Mouse (Mus musculus) left cerebral cortex, adult 8-10 months (tissue): ENCODE results near the gene Ube2dnl2. TPM values are rescaled to one million over a fixed set of nuclear protein-coding genes. Genes with fewer than 3 reads are reported as not detected.

ENCODE experiments used
- DNase-seq, 2 experiments: peaks; one replicate each; pipeline ENCODE4 v3.0.0; 2022; ENCODE audit warnings: low spot score in 2 of 2
- total RNA-seq, 4 experiments: library from RNA; stranded (reverse); gene quantifications; 2 replicates each; pipeline ENCODE4 v1.2.4; 2022

Ube2dnl2 gene
- total RNA-seq, result not detected

GRCm38 (mm10) chrX:114907282-114907681 is at the start of gene Ube2dnl2:
TSS of gene Ube2dnl2 (plus strand) at chrX:114907582.
- DNase-seq, result no peak

- DNase-seq, result no peak
These were observed 11.9 kb upstream of the Ube2dnl2 start for GRCm38 (mm10) chrX:114895489-114895888.

GRCm38 (mm10) chrX:114897506-114897905 is 9.9 kb upstream of the Ube2dnl2 start:
- DNase-seq, result no peak

- DNase-seq, result no peak
These were observed 4.0 kb upstream of the Ube2dnl2 start for GRCm38 (mm10) chrX:114903391-114903790.

- no peak for DNase-seq
These were observed 2.7 kb upstream of the Ube2dnl2 start, which contains the start of gene Ube2dnl1 for GRCm38 (mm10) chrX:114904712-114905111. TSS of gene Ube2dnl1 (plus strand) at chrX:114905012.

GRCm38 (mm10) chrX:114955066-114955465 is 47.7 kb downstream of the Ube2dnl2 start:
- DNase-seq, result no peak

Other genes with a start within 250 kb of the Ube2dnl2 start
- gene Ube2dnl1, start 2.6 kb upstream of the Ube2dnl2 start, total RNA-seq, result not detected